Mouse (Mus musculus) v-Abl transformed pro-B cells (cell line): ENCODE measurements at regions not wholly inside any gene's neighbourhood (a gene's known extent, or its start where the extent isn't known, plus 50 kb on each side); places are given as distances from the start of the nearest gene placed in this dataset.

Experiments
- in situ Hi-C, 2 experiments: fragments of 400-800 bp; cut with MboI; formaldehyde crosslinking; loops; one replicate each; pipeline ENCODE4 v1.15.1; 2025; ENCODE audit not compliant: unreplicated experiment in 2 of 2

DNA sequence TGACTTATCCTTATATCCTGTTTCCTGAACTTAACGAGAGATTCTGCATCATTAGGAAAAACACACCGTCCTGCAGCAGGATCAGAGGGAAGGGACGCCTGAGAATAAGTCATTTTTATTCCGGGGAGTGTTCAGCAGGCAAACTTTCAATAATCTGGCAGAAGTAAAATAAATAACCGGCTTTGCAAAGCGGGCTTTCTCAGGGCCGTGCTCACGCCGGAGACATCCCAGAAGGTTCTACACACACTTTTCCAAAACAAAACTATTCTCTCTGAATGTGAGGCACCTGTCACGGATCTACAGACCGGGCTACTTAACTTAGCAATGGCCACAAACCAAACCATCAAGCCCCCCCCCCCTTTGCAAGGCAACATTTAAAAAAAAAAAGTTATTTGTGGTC lies 142.8 kb upstream of the Hnrnpa3 start:
- in situ Hi-C loops = no loop called here

DNA sequence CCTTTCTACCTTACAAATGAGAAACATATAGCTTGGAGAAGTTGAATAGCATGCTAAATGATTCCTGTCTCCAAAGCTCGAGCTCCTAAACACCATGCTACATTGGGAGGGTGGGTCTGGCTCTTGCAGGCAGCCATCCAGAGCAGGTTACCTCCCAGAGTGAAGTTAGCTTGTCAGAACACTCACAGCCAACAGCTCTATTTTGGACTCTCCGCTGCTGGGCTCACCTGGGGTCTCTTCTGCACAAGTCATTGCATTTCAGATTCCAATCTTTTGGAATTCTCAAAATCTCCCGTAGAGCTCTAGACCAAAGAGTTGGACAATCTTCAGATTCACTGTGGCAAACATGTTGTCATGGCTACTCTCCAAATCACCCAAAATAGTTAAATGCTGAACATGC lies 142.0 kb upstream of the Hnrnpa3 start:
- in situ Hi-C loops = no loop called here

- in situ Hi-C loops = no loop called here
Measured at GRCm38 (mm10) chr2:75518607-75519006, 140.5 kb upstream of the Hnrnpa3 start.

DNA sequence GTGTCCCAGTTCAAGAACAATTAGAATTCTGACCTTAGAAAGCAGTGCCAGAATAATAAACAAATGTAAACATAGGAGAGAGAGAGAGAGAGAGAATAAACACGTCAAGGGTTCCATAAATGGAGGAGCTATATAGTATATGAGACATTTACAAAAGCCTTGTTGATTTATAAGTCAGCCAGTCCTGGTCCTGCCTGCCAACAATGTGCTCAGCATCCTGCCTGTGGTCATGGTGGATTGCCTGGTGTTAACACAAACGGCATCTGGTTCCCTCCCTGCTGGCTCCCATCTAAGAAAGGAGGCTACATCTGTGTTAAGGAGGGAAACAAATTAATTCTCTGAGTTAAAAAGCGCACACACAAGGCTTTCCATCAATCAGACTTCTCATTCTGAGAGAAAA lies 133.5 kb upstream of the Hnrnpa3 start:
- in situ Hi-C loops = no loop called here

GRCm38 (mm10) chr2:75528706-75529105 lies 130.4 kb upstream of the Hnrnpa3 start:
- in situ Hi-C loops = no loop called here

DNA sequence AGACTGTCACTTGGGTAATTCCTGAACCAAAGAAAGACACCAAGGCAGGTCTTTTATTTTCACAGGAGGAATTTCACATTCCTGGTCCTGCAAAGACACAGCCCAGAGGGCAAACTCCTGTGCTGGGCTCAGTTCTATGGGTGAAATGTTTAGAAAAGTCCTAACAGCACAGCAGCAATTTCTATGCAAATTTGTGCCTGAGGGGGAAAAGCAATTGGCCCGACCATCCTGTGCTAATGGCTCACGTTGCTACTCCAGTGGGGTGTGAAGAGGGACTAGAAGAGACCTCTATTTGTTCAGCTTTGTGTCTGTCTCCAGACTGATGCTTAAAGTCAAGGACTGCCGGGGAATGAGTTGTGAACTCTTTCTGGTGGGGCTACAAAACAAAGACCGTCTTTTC lies 120.9 kb upstream of the Hnrnpa3 start:
- in situ Hi-C loops = no loop called here

- in situ Hi-C loops = no loop called here
Measured at GRCm38 (mm10) chr2:75539726-75540125, 119.3 kb upstream of the Hnrnpa3 start.

- in situ Hi-C loops = no loop called here
Measured at GRCm38 (mm10) chr2:75542331-75542730, 116.7 kb upstream of the Hnrnpa3 start.

DNA sequence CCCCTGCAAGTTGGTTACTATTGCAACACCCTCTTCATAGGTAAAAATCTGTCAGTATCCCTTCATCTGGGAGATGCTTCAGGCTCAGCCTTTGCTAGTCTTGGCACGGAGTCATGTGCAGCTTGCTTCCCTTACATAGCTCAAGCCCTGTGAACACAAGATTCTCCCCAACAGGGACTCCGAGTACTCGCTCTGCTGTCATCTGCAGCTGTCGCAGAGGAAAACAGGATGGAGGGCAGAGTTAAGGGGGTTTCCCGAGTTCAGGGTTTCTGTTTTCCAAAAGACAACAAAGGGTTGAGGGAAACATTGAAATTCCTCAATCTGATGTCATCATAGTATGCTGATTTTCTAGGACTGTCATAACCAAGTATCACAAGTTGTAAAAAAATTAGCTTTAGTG lies 116.3 kb upstream of the Hnrnpa3 start:
- in situ Hi-C loops = no loop called here

- in situ Hi-C loops = no loop called here
Measured at GRCm38 (mm10) chr2:75545971-75546370, 113.1 kb upstream of the Hnrnpa3 start.

- in situ Hi-C loops = no loop called here
Measured at GRCm38 (mm10) chr2:75555676-75556075, 103.4 kb upstream of the Hnrnpa3 start.

- in situ Hi-C loops = no loop called here
Measured at GRCm38 (mm10) chr2:75556744-75557143, 102.3 kb upstream of the Hnrnpa3 start.

- in situ Hi-C loops = no loop called here
Measured at GRCm38 (mm10) chr2:75557392-75557791, 101.7 kb upstream of the Hnrnpa3 start.

DNA sequence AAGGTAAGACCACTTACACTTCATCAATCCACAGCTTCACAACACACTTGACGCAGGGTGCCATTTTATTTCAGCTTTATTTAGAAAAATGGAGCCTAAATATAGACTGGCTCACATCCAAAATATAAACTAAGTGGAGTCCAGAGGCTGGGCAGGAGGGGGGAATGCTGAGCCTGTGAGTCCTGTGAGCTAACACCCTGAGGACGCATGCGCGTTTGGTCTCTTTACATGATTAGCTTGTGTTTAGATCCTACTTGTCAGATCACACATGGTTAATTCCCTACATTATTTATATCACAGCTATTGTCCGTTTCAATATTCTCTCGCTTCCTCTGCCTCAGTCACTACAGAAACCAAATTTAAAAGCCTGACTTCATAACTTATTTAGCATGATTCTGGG lies 99.1 kb upstream of the Hnrnpa3 start:
- in situ Hi-C loops = no loop called here

GRCm38 (mm10) chr2:75563253-75563913 lies 95.7 kb upstream of the Hnrnpa3 start:
- in situ Hi-C loops = no loop called here

GRCm38 (mm10) chr2:75564809-75565208 lies 94.3 kb upstream of the Hnrnpa3 start:
- in situ Hi-C loops = no loop called here

DNA sequence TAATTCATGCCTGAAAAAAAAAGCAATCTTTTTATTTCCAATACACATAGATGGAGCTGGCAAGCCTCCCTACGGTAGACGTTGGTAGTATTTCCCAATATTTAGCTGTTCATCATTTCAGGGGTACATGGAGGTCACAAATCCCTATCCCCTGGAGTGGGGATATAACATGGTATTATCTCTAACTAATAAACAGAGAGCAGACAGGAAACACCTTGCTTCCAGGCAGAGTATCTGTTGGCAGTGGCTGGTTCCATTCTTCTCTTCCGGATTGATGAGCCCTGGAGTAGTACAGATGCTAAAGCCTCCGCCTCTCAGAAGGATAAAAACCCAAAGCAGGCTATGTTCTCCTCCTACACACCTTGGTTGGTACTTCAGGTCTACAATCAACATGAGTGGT lies 91.9 kb upstream of the Hnrnpa3 start:
- in situ Hi-C loops = no loop called here

DNA sequence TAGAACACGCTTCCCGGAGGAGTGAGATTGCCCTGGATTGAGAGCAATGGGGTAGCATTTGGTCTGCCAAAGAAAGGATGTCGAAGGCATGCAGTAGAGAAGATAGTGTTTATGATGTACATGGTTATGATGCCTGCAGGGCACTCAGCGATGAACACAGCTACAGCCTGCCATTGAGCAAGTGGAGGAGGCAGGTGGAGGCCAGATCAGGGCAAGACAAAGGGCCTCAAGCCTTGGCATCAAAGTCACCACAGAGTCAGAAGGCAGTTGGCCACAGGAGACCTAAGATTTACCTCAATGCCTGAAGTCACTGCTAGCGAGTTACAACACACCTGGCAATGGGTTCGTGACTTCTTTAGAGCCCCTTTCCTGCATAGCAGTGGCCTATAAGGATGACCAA lies 89.3 kb upstream of the Hnrnpa3 start:
- in situ Hi-C loops = no loop called here

DNA sequence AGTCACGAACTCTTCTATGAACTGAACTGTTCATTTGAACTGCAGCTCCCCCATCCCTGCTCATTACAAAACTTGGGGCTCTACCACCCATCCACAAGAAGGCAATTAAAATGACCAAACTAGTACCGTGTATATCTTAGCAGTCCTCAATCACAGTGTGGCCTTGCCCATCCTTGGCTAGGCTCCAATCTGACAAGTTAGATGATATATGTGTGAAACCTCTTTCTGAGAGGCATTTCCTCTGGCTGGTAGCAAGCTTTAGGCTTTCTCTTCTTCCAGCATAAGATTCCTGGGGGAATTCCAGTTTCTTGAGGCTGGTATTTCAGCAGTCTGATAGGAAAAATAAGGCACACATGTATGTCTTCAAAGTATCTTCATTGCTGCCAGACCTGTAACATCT lies 88.8 kb upstream of the Hnrnpa3 start:
- in situ Hi-C loops = no loop called here

DNA sequence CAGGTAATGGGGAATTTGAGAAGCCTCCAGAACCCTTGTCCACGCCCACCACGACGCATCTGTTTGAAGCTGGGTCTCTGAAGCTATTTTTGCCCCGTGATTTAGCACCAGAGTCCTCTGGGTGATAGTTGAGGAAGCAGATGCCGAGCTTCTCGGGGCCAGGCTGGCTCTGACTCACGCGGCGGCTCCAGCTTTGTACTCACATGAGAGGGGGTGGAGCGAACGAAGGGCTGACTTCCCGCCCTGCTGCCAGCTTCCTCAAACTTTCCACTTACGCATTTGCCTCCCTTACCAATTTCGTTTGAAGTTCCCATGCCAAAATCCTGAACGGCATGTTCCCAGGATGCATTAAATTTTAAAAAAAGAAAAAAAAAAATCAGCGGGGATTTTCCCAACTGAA lies 74.1 kb upstream of the Hnrnpa3 start:
- in situ Hi-C loops = loop anchor here (5.0 to 25.0 kb wide), 8 partner anchors 260 to 1523 kb away; partner anchors contain the start of genes Cyct (in 1 of the 2), Hoxd8 (in 1 of the 2) and Rbm45 (in 1 of the 2)

GRCm38 (mm10) chr2:75588572-75588971 lies 70.5 kb upstream of the Hnrnpa3 start:
- in situ Hi-C loops = loop anchor here (5.0 to 25.0 kb wide), 8 partner anchors 264 to 1526 kb away; partner anchors contain the start of genes Cyct (in 1 of the 2), Hoxd8 (in 1 of the 2) and Rbm45 (in 1 of the 2)

GRCm38 (mm10) chr2:75589452-75589851 lies 69.6 kb upstream of the Hnrnpa3 start:
- in situ Hi-C loops = loop anchor here (5.0 to 25.0 kb wide), 8 partner anchors 265 to 1527 kb away; partner anchors contain the start of genes Cyct (in 1 of the 2), Hoxd8 (in 1 of the 2) and Rbm45 (in 1 of the 2)
